In the genomic region with DNA sequence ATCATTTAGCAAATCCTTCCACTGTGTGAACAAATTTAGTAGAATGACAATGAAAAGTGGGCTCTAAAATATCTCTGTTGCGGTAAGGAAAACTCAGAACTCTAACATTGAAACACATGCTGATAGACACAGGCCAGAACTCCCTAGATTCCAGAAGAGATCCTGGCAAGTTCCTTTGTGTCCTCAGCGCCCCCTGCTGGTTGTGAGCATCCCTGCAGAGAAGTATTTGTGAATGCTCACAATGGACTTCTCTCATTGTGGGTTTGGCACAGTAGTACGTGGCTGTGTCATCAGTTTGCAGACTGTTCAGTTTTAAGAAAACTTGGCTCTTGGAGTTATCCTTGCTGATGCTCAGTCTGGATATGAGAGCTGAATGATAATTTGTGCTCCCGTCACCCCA, we compare ENCODE assay signal across 8 mouse cellular contexts.
A peak's percentile ranks its signal among the peaks of the same experiment; 100 is the strongest.
DNase-seq lines count a peak whose midpoint lies in the region; ATAC-seq and TF ChIP-seq lines count a peak whose summit lies in the region.

No protein-coding gene starts in this region.

- peak; percentile 2 for DNase-seq in hindbrain, postnatal 0 days (ENCODE audit: low spot score)
- DNase-seq in testis, postnatal 14 days (ENCODE audit: low spot score) = no peak
- peak; percentile 0 for DNase-seq in brain, embryonic 14.5 days (ENCODE audit: low read depth)
- DNase-seq in lung, postnatal 14 days = peak; percentile 13
- DNase-seq in heart, adult 8-10 months (ENCODE audit: low spot score) = no peak

- no peaks in the 10 kb centered on the region for H3K4me1 ChIP-seq in hindbrain, postnatal 0 days (ENCODE audit: insufficient read depth, low read length)
- no peaks in the 10 kb centered on the region for H3K4me1 ChIP-seq in hindbrain, embryonic 13.5 days (replicated peaks)
- no peaks in the 10 kb centered on the region for H3K4me1 ChIP-seq in testis, adult 2 months (ENCODE audit: control insufficient read depth, insufficient read depth, low read length)

- no peak overlapping the region for H3K27ac ChIP-seq in hindbrain, postnatal 0 days
- H3K27ac ChIP-seq in hindbrain, embryonic 13.5 days = no peak overlapping the region
- H3K27ac ChIP-seq in testis, adult 2 months (ENCODE audit: control insufficient read depth, insufficient read depth, low read depth, low read length) = no peak overlapping the region

- H3K36me3 ChIP-seq in hindbrain, postnatal 0 days (ENCODE audit: insufficient read depth, low read length) = no peaks in the 10 kb centered on the region
- H3K36me3 ChIP-seq in hindbrain, embryonic 13.5 days = no peaks in the 10 kb centered on the region
- H3K36me3 ChIP-seq in testis, adult 2 months (ENCODE audit: control insufficient read depth, insufficient read depth, low read length) = no peaks in the 10 kb centered on the region

- no peak for TF ChIP-seq POLR2A in testis, adult 2 months (IDR thresholded peaks at IDR 0.05; ENCODE audit: control insufficient read depth, low read depth, low read length)
- no peak for TF ChIP-seq POLR2A in brain, embryonic 14.5 days (IDR thresholded peaks at IDR 0.05; ENCODE audit: borderline replicate concordance, extremely low read depth, insufficient read depth, insufficient read length, poor library complexity, severe bottlenecking)

- H3K4me3 ChIP-seq in hindbrain, postnatal 0 days (ENCODE audit: low read length) = no peak overlapping the region
- H3K4me3 ChIP-seq in hindbrain, embryonic 13.5 days = no peak overlapping the region
- H3K4me3 ChIP-seq in testis, adult 2 months (ENCODE audit: control insufficient read depth, low read depth, low read length) = no peak overlapping the region

- no peak overlapping the region for H3K9ac ChIP-seq in hindbrain, postnatal 0 days (replicated peaks; ENCODE audit: low read length)
- no peak overlapping the region for H3K9ac ChIP-seq in hindbrain, embryonic 13.5 days

- H3K4me2 ChIP-seq in hindbrain, postnatal 0 days (ENCODE audit: low read depth, low read length) = no peak overlapping the region
- no peak overlapping the region for H3K4me2 ChIP-seq in hindbrain, embryonic 13.5 days

- TF ChIP-seq CTCF in hindbrain, postnatal 0 days (IDR thresholded peaks at IDR 0.05; ENCODE audit: low read depth) = peak; percentile 37
- peak; percentile 58; the same call in 1 of the 2 replicates for TF ChIP-seq CTCF in testis, adult 2 months (IDR thresholded peaks at IDR 0.05; ENCODE audit: control insufficient read depth, insufficient read depth, insufficient replicate concordance, low read depth, low read length)
- peak; percentile 25; the same call in 1 of the 2 replicates for TF ChIP-seq CTCF in brain, embryonic 14.5 days (IDR thresholded peaks at IDR 0.05; ENCODE audit: borderline replicate concordance, extremely low read depth, insufficient read depth, insufficient read length)

- no peak for ATAC-seq in hindbrain, postnatal 0 days
- no peak for ATAC-seq in hindbrain, embryonic 13.5 days (ENCODE audit: low FRiP score)
- no peak for ATAC-seq in inflammation-experienced regulatory T-cells, adult 6 months

- H3K27me3 ChIP-seq in hindbrain, postnatal 0 days (ENCODE audit: insufficient read depth, low read length) = no peaks in the 10 kb centered on the region
- H3K27me3 ChIP-seq in hindbrain, embryonic 13.5 days = no peaks in the 10 kb centered on the region
- no peaks in the 10 kb centered on the region for H3K27me3 ChIP-seq in testis, adult 2 months (ENCODE audit: control insufficient read depth, insufficient read depth, low read length)

- WGBS in hindbrain, postnatal 0 days = 44% methylated on average over 4 of the region's 4 CpGs
- whole genome bisulfite sequencing in hindbrain, embryonic 13.5 days = 47% methylated on average over 4 of the region's 4 CpGs

- no peaks in the 10 kb centered on the region for H3K9me3 ChIP-seq in hindbrain, postnatal 0 days (ENCODE audit: low read length)
- H3K9me3 ChIP-seq in hindbrain, embryonic 13.5 days = peaks cover 8% of the 10 kb centered on the region; the same call in 1 of the 2 replicates

Comparison
In these comparisons a context has a peak if more than half of its experiments do, and no peak if none do; other contexts are left out.
1. DNase-seq: peak in hindbrain, postnatal 0 days (single experiment), brain, embryonic 14.5 days (single experiment) and lung, postnatal 14 days (single experiment); none in testis, postnatal 14 days (single experiment) and heart, adult 8-10 months (single experiment).
2. Peak in every context shown above with its lines, with median percentiles within 50 percentile points of each other: CTCF ChIP-seq.